Mouse (Mus musculus): ENCODE results near the gene Cetn2.

DNA sequence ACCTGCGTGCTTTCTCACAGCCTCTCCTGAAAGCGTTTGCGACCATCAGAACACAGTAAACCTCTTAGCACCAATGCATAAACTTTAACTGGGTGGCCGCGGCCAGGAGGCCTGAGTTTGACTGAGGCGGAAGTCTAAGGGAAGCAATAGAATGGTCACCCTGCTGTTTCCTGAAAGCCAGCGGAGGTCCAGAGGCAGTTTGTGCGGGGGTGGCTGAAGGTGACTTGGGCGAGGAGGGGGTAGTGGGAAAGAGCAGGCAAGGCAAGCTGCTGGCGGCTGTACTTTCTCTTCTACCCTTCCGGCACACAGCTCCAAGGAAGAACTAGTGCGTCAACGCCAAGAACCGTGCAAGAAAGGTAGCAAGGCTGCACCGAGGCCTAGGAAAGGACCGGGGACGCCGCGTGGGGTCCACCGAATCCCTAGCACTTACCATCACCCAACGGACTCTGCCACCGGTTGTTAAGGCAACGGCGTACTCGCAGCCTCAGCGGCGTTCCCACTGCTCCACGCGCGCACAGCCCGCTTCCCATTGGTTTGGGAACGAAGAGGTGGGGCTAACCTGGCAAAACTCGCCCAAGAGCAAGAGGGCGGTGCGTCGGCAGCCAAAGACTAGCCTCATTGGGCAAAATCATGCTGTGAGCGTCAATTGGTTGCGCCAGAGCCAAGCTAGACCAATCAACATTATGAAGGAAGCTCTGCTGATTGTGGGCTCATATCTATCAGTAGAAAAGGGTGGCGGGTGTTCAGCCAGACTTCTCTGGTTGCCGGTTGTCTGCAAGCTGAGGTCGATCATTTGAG is at the start of gene Cetn2, which contains the start of gene Nsdhl:
- TF ChIP-seq TAL1 (conservative IDR thresholded peaks at IDR 0.05; ENCODE audit: low read depth, low read length) (no peak), CTCF (IDR thresholded peaks at IDR 0.05; ENCODE audit: low read depth, low read length) (no peak), GATA1 (IDR thresholded peaks at IDR 0.05; ENCODE audit: borderline replicate concordance, low read length) (no peak)

All from G1E (cell line).